Mouse (Mus musculus) heart, embryonic 16.5 days (tissue): ENCODE measurements around the gene Lsm2. TPM values are rescaled to one million over a fixed set of nuclear protein-coding genes. Genes with fewer than 3 reads are reported as not detected.
"Not testable (repeated sequence)": the region's sequence is repeated elsewhere in the genome, so short reads cannot be mapped to it uniquely, and the experiment has no call there.

Experiments used
- ATAC-seq: fragments of 200-750 bp; cut with Nextera tagmentation; replicated peaks from 2 replicates; pipeline ENCODE4 v1.8.0; 2017; ENCODE audit warnings: moderate number of reproducible peaks; ENCODE audit not compliant: insufficient read depth, low FRiP score; ENCODE audit errors: extremely low read depth
- H3K27ac ChIP-seq: fragments of 300-500 bp; sonication (generic); 2 replicates; pipeline ENCODE4 v1.5.1; 2014; ENCODE audit warnings: mild to moderate bottlenecking, low read length, control low read depth, moderate library complexity
- H3K27me3 ChIP-seq: fragments of 300-500 bp; sonication (generic); 2 replicates; pipeline ENCODE4 v1.6.1; 2014; ENCODE audit warnings: low read length, mixed read lengths; ENCODE audit not compliant: control insufficient read depth, insufficient read depth
- H3K36me3 ChIP-seq: fragments of 300-500 bp; sonication (generic); 2 replicates; pipeline ENCODE4 v1.6.1; 2014; ENCODE audit not compliant: control insufficient read depth, insufficient read depth
- H3K4me1 ChIP-seq: fragments of 300-500 bp; sonication (generic); 2 replicates; pipeline ENCODE4 v1.6.1; 2014; ENCODE audit warnings: low read length, mixed read lengths; ENCODE audit not compliant: control insufficient read depth, insufficient read depth
- H3K4me2 ChIP-seq: fragments of 300-500 bp; sonication (generic); 2 replicates; pipeline ENCODE4 v1.6.1; 2014; ENCODE audit warnings: low read depth, mild to moderate bottlenecking, control low read depth, low read length
- H3K4me3 ChIP-seq: fragments of 300-500 bp; sonication (generic); 2 replicates; pipeline ENCODE4 v1.5.1; 2014; ENCODE audit warnings: mild to moderate bottlenecking, control low read depth, low read length
- H3K9ac ChIP-seq: fragments of 300-500 bp; sonication (generic); 2 replicates; pipeline ENCODE4 v1.6.1; 2014; ENCODE audit warnings: low read length, control low read depth
- H3K9me3 ChIP-seq: fragments of 300-500 bp; sonication (generic); replicated peaks from 2 replicates; pipeline ENCODE4 v1.6.1; 2016; ENCODE audit warnings: low read length; ENCODE audit not compliant: control insufficient read depth
- WGBS: fragments of 180-500 bp; shearing (Covaris S2); extraction: QIAGEN DNeasy Blood & Tissue Kit; methylation state at CpG from one replicate; pipeline ENCODE4 v1.1.7; 2014; 5-methylcytosine and 5-hydroxymethylcytosine counted together
- polyA plus RNA-seq: library from polyadenylated mRNA; unstranded; fragments of >200 nt; fragmentation: Nextera tagmentation; extraction: Ambion mirVana; gene quantifications from 2 replicates; pipeline ENCODE4 v1.2.1, GENCODE M21; 2015

The Lsm2 gene
- polyA plus RNA-seq, 1 experiment from 2014 or later: 132 TPM

DNA sequence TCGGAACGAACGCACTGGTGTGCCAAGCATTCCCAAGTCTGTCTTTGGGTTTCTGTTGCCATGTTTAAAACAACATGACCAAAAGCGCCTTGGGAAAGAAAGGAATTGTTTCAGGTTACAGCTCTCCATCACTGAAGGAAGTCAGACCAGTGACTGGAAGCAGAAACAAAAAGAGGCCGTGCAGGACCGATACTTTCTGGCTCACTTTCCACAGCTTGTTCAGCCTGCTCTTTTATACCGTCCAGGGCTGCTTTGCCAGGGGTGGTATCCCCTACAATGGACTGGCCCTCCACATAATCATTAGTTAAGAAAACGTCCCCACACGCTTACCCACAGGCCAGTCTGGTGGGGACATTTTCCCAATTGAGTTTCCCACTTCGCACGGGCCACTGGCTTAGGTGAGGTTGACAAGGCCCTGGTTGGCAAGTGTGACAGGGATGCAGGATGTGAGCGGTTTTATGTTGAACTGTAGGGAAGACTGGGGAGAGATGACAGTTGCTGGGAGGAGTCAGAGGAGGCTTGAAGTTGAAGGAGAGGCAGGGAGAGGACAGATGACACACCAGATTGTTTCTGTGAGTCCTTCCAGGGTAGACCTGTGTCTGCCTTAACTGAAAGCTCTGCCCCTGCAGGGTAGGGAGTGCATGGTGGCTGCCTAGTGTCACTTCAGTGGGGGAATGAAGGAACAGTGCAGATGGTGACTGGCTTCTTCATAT is 20.6 kb downstream of the Lsm2 start:
- H3K36me3 ChIP-seq: peaks cover 36% of the 10 kb centered on the region
- no peaks in the 10 kb centered on the region for H3K27me3 ChIP-seq
- H3K4me1 ChIP-seq: peaks cover 38% of the 10 kb centered on the region
- H3K4me3 ChIP-seq: peak overlapping the region; percentile 90
- WGBS: 6% methylated on average over 12 of the region's 12 CpGs
- no peaks in the 10 kb centered on the region for H3K9me3 ChIP-seq
- peak overlapping the region; percentile 99 for H3K4me2 ChIP-seq
- peak overlapping the region; percentile 98 for H3K27ac ChIP-seq
- ATAC-seq: no peak
- H3K9ac ChIP-seq: peak overlapping the region; percentile 96

DNA sequence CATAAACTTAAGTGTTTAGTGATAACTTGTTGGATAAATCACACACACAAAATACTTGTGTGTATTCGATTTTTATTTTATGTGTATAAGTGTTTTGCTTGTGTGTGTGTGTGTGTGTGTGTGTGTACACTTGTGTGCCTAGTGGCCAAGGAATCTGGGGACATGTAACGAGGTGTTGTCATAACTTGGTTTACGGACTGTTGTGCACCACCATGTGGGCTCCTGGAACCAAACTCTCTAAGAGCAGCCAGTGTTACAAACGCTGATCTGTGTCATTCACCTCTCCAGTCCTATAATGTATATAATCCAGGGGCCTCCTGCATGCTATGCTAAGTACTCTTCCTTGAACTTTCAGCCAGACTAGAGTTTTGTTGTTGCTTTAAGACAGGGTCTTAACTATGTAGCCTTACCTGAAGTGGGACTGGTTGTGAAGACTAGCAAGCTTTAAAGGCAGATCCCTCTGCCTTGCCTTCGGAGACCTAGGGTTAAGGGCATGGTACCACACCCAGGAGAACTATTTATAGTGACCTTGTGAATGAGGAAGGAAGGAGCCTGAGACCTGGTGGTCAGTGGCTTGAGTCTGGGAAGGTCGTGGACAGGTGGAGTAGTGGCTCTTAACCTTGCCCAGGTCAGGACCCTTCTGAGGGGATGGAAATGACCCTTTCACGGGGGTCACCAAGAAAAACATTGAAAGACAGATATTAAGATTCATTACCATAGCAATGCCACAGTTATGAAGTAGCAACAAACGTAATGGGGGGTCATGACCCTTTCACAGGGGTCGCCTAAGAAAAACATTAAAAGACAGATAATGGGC is 21.6 kb downstream of the Lsm2 start:
- Histone ChIP-seq H3K36me3 (peaks cover 35% of the 10 kb centered on the region), H3K4me3 (no peak overlapping the region), H3K27ac (no peak overlapping the region), H3K4me2 (peak overlapping the region; percentile 99; the same call in 1 of the 2 replicates), H3K4me1 (peaks cover 35% of the 10 kb centered on the region), H3K9me3 (no peaks in the 10 kb centered on the region), H3K9ac (0 out of 2 replicates have a peak overlapping the region, but pooled peaks have one; percentile 8), H3K27me3 (no peaks in the 10 kb centered on the region)
- WGBS: 61% methylated on average over 9 of the region's 9 CpGs
- no peak for ATAC-seq

DNA sequence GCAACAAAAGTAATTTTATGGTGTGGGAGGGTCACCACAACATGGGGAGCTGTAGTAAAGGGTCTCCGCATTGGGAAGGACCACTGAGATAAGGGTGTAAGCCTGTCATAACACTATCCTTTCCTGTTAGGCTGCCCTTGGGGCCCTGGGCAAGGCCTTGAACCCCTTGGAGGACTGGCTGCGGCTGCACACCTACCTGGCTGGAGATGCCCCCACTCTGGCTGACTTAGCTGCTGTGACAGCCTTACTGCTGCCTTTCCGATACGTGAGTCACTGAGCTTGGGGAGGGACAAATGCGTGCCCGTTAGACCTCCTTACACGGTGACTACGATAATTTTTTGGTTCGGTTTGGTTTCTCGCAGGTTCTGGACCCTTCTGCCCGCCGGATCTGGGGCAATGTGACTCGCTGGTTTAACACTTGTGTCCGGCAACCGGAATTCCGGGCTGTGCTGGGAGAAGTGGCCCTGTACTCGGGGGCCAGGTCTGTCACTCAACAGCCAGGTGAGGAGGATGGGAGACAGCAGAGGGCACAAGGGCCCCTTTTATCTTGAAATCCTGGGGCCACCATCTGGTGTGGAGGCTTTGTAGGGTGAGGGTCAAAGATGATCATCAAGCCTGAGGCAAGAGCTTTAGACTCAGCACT is 22.5 kb downstream of the Lsm2 start:
- ATAC-seq: no peak
- no peaks in the 10 kb centered on the region for H3K27me3 ChIP-seq
- H3K4me1 ChIP-seq: peaks cover 28% of the 10 kb centered on the region
- no peak overlapping the region for H3K27ac ChIP-seq
- H3K9ac ChIP-seq: no peak overlapping the region
- H3K36me3 ChIP-seq: peaks cover 28% of the 10 kb centered on the region
- 92% methylated on average over 17 of the region's 17 CpGs for WGBS
- no peak overlapping the region for H3K4me3 ChIP-seq
- H3K4me2 ChIP-seq: no peak overlapping the region
- no peaks in the 10 kb centered on the region for H3K9me3 ChIP-seq

DNA sequence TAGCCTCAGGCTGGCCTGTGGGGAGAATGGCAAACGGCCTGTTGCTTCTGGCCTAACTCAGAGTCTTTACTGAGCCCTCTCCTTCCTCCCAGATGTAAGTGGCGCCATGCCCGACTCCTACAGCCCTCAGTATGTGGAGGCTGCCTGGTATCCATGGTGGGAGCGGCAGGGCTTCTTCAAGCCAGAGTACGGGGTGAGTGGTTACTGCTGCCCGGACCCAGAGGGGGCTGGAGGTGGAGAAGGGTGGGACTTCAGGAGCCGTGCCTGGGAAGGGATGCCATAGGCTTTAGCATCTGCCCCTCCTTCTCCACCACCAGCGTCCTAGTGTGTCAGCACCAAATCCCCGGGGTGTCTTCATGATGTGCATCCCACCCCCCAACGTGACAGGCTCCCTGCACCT is 23.5 kb downstream of the Lsm2 start:
- Histone ChIP-seq H3K27ac (no peak overlapping the region), H3K4me2 (no peak overlapping the region), H3K4me1 (peaks cover 19% of the 10 kb centered on the region), H3K4me3 (no peak overlapping the region), H3K9ac (no peak overlapping the region), H3K36me3 (peaks cover 32% of the 10 kb centered on the region), H3K27me3 (no peaks in the 10 kb centered on the region), H3K9me3 (no peaks in the 10 kb centered on the region)
- 89% methylated on average over 10 of the region's 10 CpGs for WGBS
- ATAC-seq: no peak

GRCm38 (mm10) chr17:35005902-35006301 is 24.2 kb downstream of the Lsm2 start:
- WGBS: 98% methylated on average over 4 of the region's 5 CpGs
- Histone ChIP-seq H3K36me3 (peaks cover 38% of the 10 kb centered on the region), H3K4me1 (peaks cover 19% of the 10 kb centered on the region)
- H3K4me3 ChIP-seq, H3K4me2 ChIP-seq, H3K9ac ChIP-seq, ATAC-seq, H3K27ac ChIP-seq, H3K27me3 ChIP-seq, H3K9me3 ChIP-seq: not testable (repeated sequence)

DNA sequence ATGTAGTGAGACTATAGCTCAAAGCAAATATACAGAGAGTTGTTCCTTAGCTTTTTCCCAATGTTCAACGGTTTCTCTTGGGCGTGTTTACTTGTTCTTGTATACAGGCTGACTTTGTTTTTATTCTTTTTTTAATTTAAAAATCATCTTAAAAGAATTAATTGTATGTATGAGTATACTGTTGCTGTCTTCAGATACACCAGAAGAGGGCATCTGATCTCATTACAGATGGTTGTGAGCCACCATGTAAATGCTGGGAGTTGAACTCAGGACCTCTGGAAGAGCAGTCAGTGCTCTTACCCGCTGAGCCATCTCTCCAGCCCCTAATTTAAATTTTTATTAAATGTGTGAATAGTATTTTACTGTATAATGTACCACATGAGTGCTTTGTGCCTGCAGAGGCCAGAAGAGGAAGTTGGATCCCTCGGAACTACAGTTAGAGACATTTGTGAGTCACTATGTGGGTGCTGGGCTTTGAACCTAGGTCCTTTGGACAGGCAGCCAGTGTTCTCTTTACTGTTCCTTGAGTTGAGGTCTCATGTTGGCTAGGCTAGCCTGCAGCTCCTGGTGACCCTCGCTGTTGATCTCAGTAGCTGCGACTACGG is 25.8 kb downstream of the Lsm2 start:
- H3K36me3 ChIP-seq: peaks cover 54% of the 10 kb centered on the region
- H3K4me1 ChIP-seq: peaks cover 9% of the 10 kb centered on the region
- no peak overlapping the region for H3K9ac ChIP-seq
- no peaks in the 10 kb centered on the region for H3K27me3 ChIP-seq
- no peak for ATAC-seq
- no peak overlapping the region for H3K27ac ChIP-seq
- H3K4me3 ChIP-seq: no peak overlapping the region
- no peaks in the 10 kb centered on the region for H3K9me3 ChIP-seq
- WGBS: 94% methylated on average over 7 of the region's 7 CpGs
- H3K4me2 ChIP-seq: no peak overlapping the region

- Histone ChIP-seq H3K9me3 (no peaks in the 10 kb centered on the region), H3K27me3 (no peaks in the 10 kb centered on the region), H3K27ac (no peak overlapping the region), H3K36me3 (peaks cover 68% of the 10 kb centered on the region), H3K4me3 (no peak overlapping the region), H3K4me1 (no peaks in the 10 kb centered on the region), H3K4me2 (no peak overlapping the region), H3K9ac (no peak overlapping the region)
- 85% methylated on average over 7 of the region's 7 CpGs for WGBS
- ATAC-seq: no peak
These were observed 27.9 kb downstream of the Lsm2 start for GRCm38 (mm10) chr17:35009586-35009985.

DNA sequence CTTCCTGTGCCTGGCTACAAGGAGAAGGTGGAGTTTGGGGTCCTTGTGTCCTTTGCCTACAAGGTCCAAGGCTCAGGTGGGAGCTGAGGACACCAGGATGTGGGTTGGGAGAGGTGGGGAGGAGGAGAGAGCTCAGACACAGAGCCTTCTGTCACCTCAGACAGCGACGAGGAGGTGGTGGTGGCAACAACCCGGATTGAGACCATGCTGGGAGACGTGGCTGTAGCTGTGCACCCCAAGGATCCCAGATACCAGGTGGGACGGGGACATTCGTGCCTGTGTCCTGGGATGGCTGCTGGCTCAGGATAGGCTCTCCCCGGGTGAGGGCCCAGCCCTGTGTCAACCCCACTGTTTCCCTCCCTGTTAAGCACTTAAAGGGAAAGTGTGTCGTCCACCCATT is 29.8 kb downstream of the Lsm2 start:
- Histone ChIP-seq H3K4me1 (peaks cover 6% of the 10 kb centered on the region), H3K36me3 (peaks cover 65% of the 10 kb centered on the region), H3K4me2 (no peak overlapping the region), H3K27me3 (no peaks in the 10 kb centered on the region), H3K27ac (no peak overlapping the region), H3K4me3 (no peak overlapping the region), H3K9ac (no peak overlapping the region), H3K9me3 (no peaks in the 10 kb centered on the region)
- WGBS: 92% methylated on average over 8 of the region's 8 CpGs
- ATAC-seq: no peak
